Mouse (Mus musculus): Measurements from ENCODE around the gene Myl9. TPM values are rescaled to one million over a fixed set of nuclear protein-coding genes. Genes with fewer than 3 reads are reported as not detected.
A peak's percentile ranks its signal among the peaks of the same experiment; 100 is the strongest.
"Not testable (repeated sequence)": the region's sequence is repeated elsewhere in the genome, so short reads cannot be mapped to it uniquely, and the experiment has no call there.

The Myl9 gene
- polyA plus RNA-seq, 1 experiment: 40.0 TPM

- whole genome bisulfite sequencing: 75% methylated on average over 6 of the region's 6 CpGs
- no peak for DNase-seq
- no peak overlapping the region for H3K27ac ChIP-seq (ENCODE audit: insufficient read depth, low read length)
- no peaks in the 10 kb centered on the region for H3K4me1 ChIP-seq (ENCODE audit: control insufficient read depth, insufficient read depth, low read length)
- no peaks in the 10 kb centered on the region for H3K27me3 ChIP-seq (ENCODE audit: control insufficient read depth, insufficient read depth, low read length)
- H3K4me3 ChIP-seq (replicated peaks; ENCODE audit: insufficient read depth, low read depth, low read length): no peak overlapping the region
- no peak for TF ChIP-seq POLR2A (IDR thresholded peaks at IDR 0.05; ENCODE audit: borderline replicate concordance, insufficient read depth, low read length)
Observed at GRCm38 (mm10) chr2:156806886-156807285, 31.7 kb downstream of the Myl9 start.

GRCm38 (mm10) chr2:156809579-156809978 is 34.4 kb downstream of the Myl9 start:
- peak; percentile 45 to 66 for DNase-seq
- no peak overlapping the region for H3K27ac ChIP-seq (ENCODE audit: insufficient read depth, low read length)
- H3K4me3 ChIP-seq (replicated peaks; ENCODE audit: insufficient read depth, low read depth, low read length): no peak overlapping the region
- no peaks in the 10 kb centered on the region for H3K27me3 ChIP-seq (ENCODE audit: control insufficient read depth, insufficient read depth, low read length)
- H3K4me1 ChIP-seq (ENCODE audit: control insufficient read depth, insufficient read depth, low read length): no peaks in the 10 kb centered on the region
- TF ChIP-seq CTCF (IDR thresholded peaks at IDR 0.05; ENCODE audit: borderline replicate concordance, insufficient read depth, low read depth, low read length): peak; percentile 82
- no peak for TF ChIP-seq POLR2A (IDR thresholded peaks at IDR 0.05; ENCODE audit: borderline replicate concordance, insufficient read depth, low read length)
- 32% methylated on average over 2 of the region's 2 CpGs for WGBS

- Histone ChIP-seq H3K4me3 (replicated peaks; ENCODE audit: insufficient read depth, low read depth, low read length) (no peak overlapping the region), H3K4me1 (ENCODE audit: control insufficient read depth, insufficient read depth, low read length) (no peaks in the 10 kb centered on the region), H3K27ac (ENCODE audit: insufficient read depth, low read length) (no peak overlapping the region), H3K27me3 (ENCODE audit: control insufficient read depth, insufficient read depth, low read length) (no peaks in the 10 kb centered on the region)
- no peak for TF ChIP-seq CTCF (IDR thresholded peaks at IDR 0.05; ENCODE audit: borderline replicate concordance, insufficient read depth, low read depth, low read length)
- no peak for TF ChIP-seq POLR2A (IDR thresholded peaks at IDR 0.05; ENCODE audit: borderline replicate concordance, insufficient read depth, low read length)
- DNase-seq: no peak
- WGBS: 91% methylated on average over 10 of the region's 10 CpGs
Observed at GRCm38 (mm10) chr2:156810716-156811115, 35.5 kb downstream of the Myl9 start.

- Histone ChIP-seq H3K27ac (ENCODE audit: insufficient read depth, low read length) (no peak overlapping the region), H3K4me3 (replicated peaks; ENCODE audit: insufficient read depth, low read depth, low read length) (no peak overlapping the region), H3K27me3 (ENCODE audit: control insufficient read depth, insufficient read depth, low read length) (no peaks in the 10 kb centered on the region), H3K4me1 (ENCODE audit: control insufficient read depth, insufficient read depth, low read length) (no peaks in the 10 kb centered on the region)
- TF ChIP-seq POLR2A (IDR thresholded peaks at IDR 0.05; ENCODE audit: borderline replicate concordance, insufficient read depth, low read length) (no peak), CTCF (IDR thresholded peaks at IDR 0.05; ENCODE audit: borderline replicate concordance, insufficient read depth, low read depth, low read length) (no peak)
- no peak for DNase-seq
- 84% methylated on average over 5 of the region's 5 CpGs for WGBS
Observed at GRCm38 (mm10) chr2:156811556-156811955, 36.3 kb downstream of the Myl9 start.

- TF ChIP-seq CTCF (IDR thresholded peaks at IDR 0.05; ENCODE audit: borderline replicate concordance, insufficient read depth, low read depth, low read length) (no peak), POLR2A (IDR thresholded peaks at IDR 0.05; ENCODE audit: borderline replicate concordance, insufficient read depth, low read length) (no peak)
- H3K27ac ChIP-seq (ENCODE audit: insufficient read depth, low read length): no peak overlapping the region
- WGBS: 29% methylated on average over 8 of the region's 8 CpGs
- DNase-seq: no peak
- H3K4me3 ChIP-seq (replicated peaks; ENCODE audit: insufficient read depth, low read depth, low read length): no peak overlapping the region
- no peaks in the 10 kb centered on the region for H3K4me1 ChIP-seq (ENCODE audit: control insufficient read depth, insufficient read depth, low read length)
- H3K27me3 ChIP-seq (ENCODE audit: control insufficient read depth, insufficient read depth, low read length): no peaks in the 10 kb centered on the region
Observed at GRCm38 (mm10) chr2:156814344-156814801, 39.2 kb downstream of the Myl9 start.

- H3K27ac ChIP-seq (ENCODE audit: insufficient read depth, low read length): no peak overlapping the region
- 39% methylated on average over 5 of the region's 5 CpGs for WGBS
- no peaks in the 10 kb centered on the region for H3K27me3 ChIP-seq (ENCODE audit: control insufficient read depth, insufficient read depth, low read length)
- no peak for DNase-seq
- no peak overlapping the region for H3K4me3 ChIP-seq (replicated peaks; ENCODE audit: insufficient read depth, low read depth, low read length)
- TF ChIP-seq POLR2A (IDR thresholded peaks at IDR 0.05; ENCODE audit: borderline replicate concordance, insufficient read depth, low read length) (no peak), CTCF (IDR thresholded peaks at IDR 0.05; ENCODE audit: borderline replicate concordance, insufficient read depth, low read depth, low read length) (no peak)
- H3K4me1 ChIP-seq (ENCODE audit: control insufficient read depth, insufficient read depth, low read length): no peaks in the 10 kb centered on the region
Observed at GRCm38 (mm10) chr2:156814893-156815292, 39.7 kb downstream of the Myl9 start.

- Histone ChIP-seq H3K4me1 (ENCODE audit: control insufficient read depth, insufficient read depth, low read length) (no peaks in the 10 kb centered on the region), H3K27me3 (ENCODE audit: control insufficient read depth, insufficient read depth, low read length) (no peaks in the 10 kb centered on the region), H3K27ac (ENCODE audit: insufficient read depth, low read length) (no peak overlapping the region), H3K4me3 (replicated peaks; ENCODE audit: insufficient read depth, low read depth, low read length) (no peak overlapping the region)
- no peak for TF ChIP-seq POLR2A (IDR thresholded peaks at IDR 0.05; ENCODE audit: borderline replicate concordance, insufficient read depth, low read length)
- no peak for TF ChIP-seq CTCF (IDR thresholded peaks at IDR 0.05; ENCODE audit: borderline replicate concordance, insufficient read depth, low read depth, low read length)
- DNase-seq: no peak
- 86% methylated on average over 3 of the region's 3 CpGs for WGBS
Observed at GRCm38 (mm10) chr2:156815412-156815811, 40.2 kb downstream of the Myl9 start.

- WGBS: 75% methylated on average over 1 of the region's 1 CpGs
- no peak for TF ChIP-seq POLR2A (IDR thresholded peaks at IDR 0.05; ENCODE audit: borderline replicate concordance, insufficient read depth, low read length)
- no peak for TF ChIP-seq CTCF (IDR thresholded peaks at IDR 0.05; ENCODE audit: borderline replicate concordance, insufficient read depth, low read depth, low read length)
- no peaks in the 10 kb centered on the region for H3K27me3 ChIP-seq (ENCODE audit: control insufficient read depth, insufficient read depth, low read length)
- H3K4me1 ChIP-seq (ENCODE audit: control insufficient read depth, insufficient read depth, low read length): no peaks in the 10 kb centered on the region
- H3K27ac ChIP-seq (ENCODE audit: insufficient read depth, low read length): no peak overlapping the region
- H3K4me3 ChIP-seq (replicated peaks; ENCODE audit: insufficient read depth, low read depth, low read length): no peak overlapping the region
- DNase-seq: no peak
Observed at GRCm38 (mm10) chr2:156816116-156816515, 40.9 kb downstream of the Myl9 start.

- H3K4me1 ChIP-seq (ENCODE audit: control insufficient read depth, insufficient read depth, low read length); H3K4me3 ChIP-seq (replicated peaks; ENCODE audit: insufficient read depth, low read depth, low read length); DNase-seq; H3K27ac ChIP-seq (ENCODE audit: insufficient read depth, low read length); H3K27me3 ChIP-seq (ENCODE audit: control insufficient read depth, insufficient read depth, low read length): not testable (repeated sequence)
- 79% methylated on average over 6 of the region's 6 CpGs for WGBS
Observed at GRCm38 (mm10) chr2:156825128-156825527, 49.9 kb downstream of the Myl9 start.

Other genes starting within 250 kb of the Myl9 start
- 41.4 and 43.2 TPM in 2 replicates for gene Aar2, start 227.8 kb upstream of the Myl9 start, polyA plus RNA-seq (2012; rRNA removed)
- 126 and 130 TPM in 2 replicates for gene Dlgap4, start 161.7 kb upstream of the Myl9 start, polyA plus RNA-seq (2012; rRNA removed)
- 1.8 and 2.3 TPM in 2 replicates for gene Tgif2, start 64.6 kb downstream of the Myl9 start, polyA plus RNA-seq (2012; rRNA removed)
- 5.4 and 5.8 TPM in 2 replicates for gene 4930518I15Rik, start 82.5 kb downstream of the Myl9 start, polyA plus RNA-seq (2012; rRNA removed)
- 145 and 149 TPM in 2 replicates for gene Rab5if, start 87.7 kb downstream of the Myl9 start, polyA plus RNA-seq (2012; rRNA removed)
- 0.06 and 0.07 TPM in 2 replicates for gene Sla2, start 111.8 kb downstream of the Myl9 start, polyA plus RNA-seq (2012; rRNA removed)
- gene Ndrg3, start 216.6 kb downstream of the Myl9 start, polyA plus RNA-seq (2012; rRNA removed): 782 and 861 TPM in 2 replicates
- 4.6 and 4.8 TPM in 2 replicates for gene Dsn1, start 231.7 kb downstream of the Myl9 start, polyA plus RNA-seq (2012; rRNA removed)